Mouse (Mus musculus) common myeloid progenitor, adult 5-6 weeks (primary cell): ENCODE results near the gene Utp20. TPM values are rescaled to one million over a fixed set of nuclear protein-coding genes. Genes with fewer than 3 reads are reported as not detected.
"Not testable (repeated sequence)": the region's sequence is repeated elsewhere in the genome, so short reads cannot be mapped to it uniquely, and the experiment has no call there.

Experiments used
- ATAC-seq: replicated peaks from 2 replicates; pipeline ENCODE4 v1.8.0; 2016; ENCODE audit warnings: low read depth, mild to moderate bottlenecking, moderate TSS enrichment, inconsistent platforms; ENCODE audit not compliant: poor library complexity, severe bottlenecking
- total RNA-seq: library from RNA; stranded (forward); fragments of 200-1000, 187-1606 nt; gene quantifications from 2 replicates; pipeline ENCODE4 v1.2.3, GENCODE M21; 2017

The Utp20 gene
- total RNA-seq, 1 experiment from 2014 or later = 48.8 TPM

- no peak for ATAC-seq
These were observed 32.9 kb downstream of the Utp20 start for GRCm38 (mm10) chr10:88793671-88794070.

GRCm38 (mm10) chr10:88784513-88784931 lies 42.1 kb downstream of the Utp20 start:
- no peak for ATAC-seq

DNA sequence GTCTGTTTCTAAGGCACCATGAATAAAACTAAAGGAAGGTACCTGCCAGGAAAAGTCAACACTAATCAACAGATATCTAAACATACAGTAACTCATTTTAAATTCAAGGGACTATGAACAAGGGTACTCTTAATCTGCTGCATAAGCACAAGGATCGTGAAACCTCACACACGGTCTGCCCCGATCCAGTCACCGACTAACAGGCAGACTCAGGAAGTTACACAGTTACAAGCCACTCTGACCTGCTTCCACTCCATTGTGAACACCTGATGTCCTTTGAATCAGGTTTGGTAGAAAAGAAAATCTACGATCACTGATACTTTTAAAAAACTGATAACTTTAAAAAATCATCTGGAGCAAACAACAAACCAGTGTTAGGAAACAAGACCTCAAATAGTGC lies 42.7 kb downstream of the Utp20 start:
- ATAC-seq = no peak

DNA sequence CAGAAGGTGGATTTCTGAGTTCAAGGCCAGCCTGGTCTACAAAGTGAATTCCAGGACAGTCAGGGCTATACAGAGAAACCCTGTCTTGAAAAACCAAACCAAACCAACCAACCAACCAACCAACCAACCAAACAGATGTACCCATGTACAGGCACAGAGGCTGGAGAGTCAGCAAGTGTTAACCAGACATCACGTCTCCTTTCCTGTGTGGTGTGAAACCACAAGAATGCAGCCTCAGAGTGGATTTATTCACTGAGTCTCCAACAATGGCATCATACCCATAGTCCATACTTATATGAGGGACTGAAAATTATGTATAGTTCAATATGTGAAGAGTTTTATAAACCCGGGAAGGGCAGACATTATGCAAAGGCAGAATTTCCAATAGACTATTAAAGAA lies 43.5 kb downstream of the Utp20 start:
- ATAC-seq = not testable (repeated sequence)

DNA sequence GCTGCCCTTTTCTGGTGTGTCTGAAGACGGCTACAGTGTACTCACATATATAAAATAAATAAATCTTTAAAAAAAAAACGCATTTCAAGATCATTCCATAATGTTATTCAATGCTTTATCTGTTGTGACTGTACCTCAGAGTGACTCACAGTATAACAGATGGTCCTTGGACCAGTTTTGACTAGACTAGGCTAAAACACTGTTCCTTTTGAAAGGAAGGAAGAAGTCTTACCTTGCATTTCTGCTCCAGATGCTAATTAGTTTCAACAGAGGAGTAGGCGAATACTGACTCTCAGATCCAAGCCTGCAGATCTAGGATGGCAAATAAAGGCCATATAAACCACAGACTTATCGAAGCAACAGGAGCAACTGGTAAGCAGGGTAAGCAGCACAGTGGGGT lies 45.9 kb downstream of the Utp20 start:
- no peak for ATAC-seq

GRCm38 (mm10) chr10:88776206-88776605 lies 50.4 kb downstream of the Utp20 start:
- no peak for ATAC-seq

- not testable (repeated sequence) for ATAC-seq
These were observed 53.6 kb downstream of the Utp20 start for GRCm38 (mm10) chr10:88772965-88773364.

GRCm38 (mm10) chr10:88769676-88770075 lies 56.9 kb downstream of the Utp20 start:
- no peak for ATAC-seq

- peak; percentile 47; the same call in 1 of the 2 replicates for ATAC-seq
These were observed 57.6 kb downstream of the Utp20 start for GRCm38 (mm10) chr10:88768961-88769360.

DNA sequence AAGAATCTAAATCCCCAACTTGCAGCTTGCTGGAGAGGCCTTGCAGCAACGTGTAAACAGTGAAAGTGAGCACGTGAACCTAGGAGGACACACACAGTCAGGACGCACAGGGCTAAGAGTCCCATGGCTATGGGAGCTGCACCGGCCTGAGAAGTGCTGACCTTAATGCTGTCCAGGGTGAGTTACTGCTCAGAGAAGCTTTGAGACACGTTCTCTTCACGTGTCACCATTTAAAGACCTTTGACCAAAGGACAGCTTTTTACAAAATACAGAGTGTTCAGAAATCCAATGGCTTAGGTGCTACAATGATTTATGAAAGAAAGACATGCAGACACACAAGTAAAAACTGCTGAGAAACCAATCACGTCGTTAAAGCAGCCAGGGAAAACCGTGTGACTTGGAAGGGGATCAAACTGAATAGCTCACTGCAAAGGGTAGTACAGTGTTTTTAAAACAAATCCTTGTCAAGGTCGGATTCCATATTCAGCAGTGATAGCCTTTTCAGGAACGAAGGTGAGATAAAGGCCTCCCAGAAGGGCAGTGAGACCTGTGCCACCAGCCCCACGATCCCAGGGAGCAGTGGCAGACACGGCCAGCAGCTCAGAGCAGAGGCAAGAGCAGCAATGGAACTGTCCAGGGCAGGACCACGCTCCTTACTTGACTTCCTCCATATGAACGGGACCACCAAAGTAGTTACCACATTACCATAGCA lies 61.0 kb downstream of the Utp20 start:
- ATAC-seq = no peak

GRCm38 (mm10) chr10:88761524-88762212 lies 64.9 kb downstream of the Utp20 start:
- ATAC-seq = no peak

DNA sequence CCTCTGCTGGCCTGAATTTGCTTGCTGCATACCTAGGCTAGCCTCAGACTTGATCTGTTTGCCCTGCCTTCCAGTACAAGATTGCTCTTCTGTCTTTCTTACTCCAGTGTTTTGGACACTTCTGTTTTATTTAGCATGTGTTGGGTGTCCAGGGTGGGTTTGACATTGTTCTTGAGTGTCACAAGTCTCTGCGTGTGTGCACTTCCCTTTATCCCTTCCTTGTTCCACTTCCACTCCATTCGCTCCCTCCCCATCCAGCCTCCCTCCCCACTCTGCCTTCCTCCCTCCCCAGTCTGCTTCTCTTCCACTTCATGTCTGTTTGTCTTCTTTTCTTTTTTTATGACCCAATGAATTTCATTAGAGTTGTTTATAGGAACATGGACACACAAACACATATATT lies 85.2 kb downstream of the Utp20 start:
- ATAC-seq = no peak

DNA sequence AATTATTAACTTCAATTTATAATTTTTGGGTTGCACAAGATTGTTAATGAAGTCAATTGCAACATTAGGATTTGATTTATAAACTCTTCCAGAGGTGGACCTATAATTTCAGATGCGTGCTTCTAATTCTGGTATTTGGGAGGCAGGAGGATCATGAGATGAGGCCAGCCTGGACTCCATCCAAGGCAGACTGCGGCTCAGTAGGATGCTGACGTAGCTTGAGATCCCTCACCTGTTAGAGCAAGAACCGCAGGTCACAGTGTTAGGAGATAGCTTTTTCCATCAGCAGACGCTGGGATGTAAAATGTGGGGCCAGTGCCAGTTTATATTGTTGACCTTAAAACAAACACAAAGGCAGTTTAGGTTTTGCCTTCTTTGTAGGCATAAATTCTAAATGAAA lies 85.8 kb downstream of the Utp20 start:
- ATAC-seq = no peak

GRCm38 (mm10) chr10:88739818-88740217 lies 86.8 kb downstream of the Utp20 start:
- ATAC-seq = no peak

GRCm38 (mm10) chr10:88739074-88739473 lies 87.5 kb downstream of the Utp20 start:
- not testable (repeated sequence) for ATAC-seq

DNA sequence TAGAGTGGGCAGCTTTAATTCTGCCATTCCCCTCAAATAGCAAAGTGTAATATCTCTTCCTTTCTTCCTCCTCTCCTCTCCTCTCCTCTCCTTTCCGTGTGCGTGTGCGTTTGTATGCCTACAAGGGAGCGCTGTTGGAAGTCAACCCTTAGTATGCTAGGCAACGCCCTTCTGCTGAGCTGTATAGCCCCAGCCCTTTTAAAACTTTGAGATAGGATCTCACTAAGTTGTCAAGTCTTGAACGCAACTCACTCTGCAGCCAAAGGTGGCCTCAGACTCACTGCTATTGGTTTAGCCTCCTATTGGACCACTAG lies 94.3 kb downstream of the Utp20 start:
- peak; percentile 28 for ATAC-seq

DNA sequence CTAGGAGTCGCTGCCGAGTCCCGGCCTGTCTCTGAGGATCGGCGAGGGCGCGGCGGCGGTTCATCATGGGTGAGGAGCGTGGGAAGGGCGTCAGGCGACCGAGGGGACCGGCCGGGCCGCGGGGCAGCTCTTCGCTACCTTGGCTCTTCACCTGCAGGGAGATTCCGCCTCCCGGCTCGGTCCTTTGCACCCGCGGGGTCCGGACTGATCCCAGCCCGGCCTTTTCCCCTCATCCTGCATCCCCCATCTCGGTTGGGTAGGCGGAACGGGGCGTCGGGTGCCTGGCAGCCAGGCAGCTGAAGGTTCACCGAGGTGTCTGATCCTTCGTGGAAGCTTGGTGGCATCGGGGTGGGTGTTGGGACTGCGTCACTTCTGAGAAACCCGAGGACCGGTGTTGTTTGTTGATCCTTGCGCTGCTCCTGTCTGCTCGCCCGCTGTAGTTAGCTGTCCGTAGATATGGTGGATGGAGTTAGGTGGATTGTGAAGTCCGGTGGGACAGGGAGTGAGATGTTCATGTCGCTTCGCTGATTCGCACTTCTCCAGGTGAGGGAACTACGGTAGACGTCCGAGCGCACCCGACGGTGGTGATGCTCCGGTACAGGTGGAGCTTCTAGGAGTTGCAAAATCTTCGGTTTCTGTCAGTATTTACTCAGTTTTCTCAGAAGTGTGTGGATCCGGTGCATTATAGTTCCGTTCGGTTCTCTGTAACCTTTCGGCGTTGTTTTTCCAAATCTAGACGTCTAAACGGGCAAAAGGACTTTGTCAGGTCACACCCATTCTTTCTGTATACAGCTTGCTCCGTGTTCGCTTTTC lies 94.9 kb downstream of the Utp20 start:
- 0 out of 2 replicates have a peak, but pooled peaks have one; percentile 2 for ATAC-seq

- ATAC-seq = peak; percentile 87
These were observed 95.8 kb downstream of the Utp20 start, which contains the start of gene Arl1 for GRCm38 (mm10) chr10:88730571-88731495. Gene Arl1, plus strand, starts transcription at chr10:88730858.

DNA sequence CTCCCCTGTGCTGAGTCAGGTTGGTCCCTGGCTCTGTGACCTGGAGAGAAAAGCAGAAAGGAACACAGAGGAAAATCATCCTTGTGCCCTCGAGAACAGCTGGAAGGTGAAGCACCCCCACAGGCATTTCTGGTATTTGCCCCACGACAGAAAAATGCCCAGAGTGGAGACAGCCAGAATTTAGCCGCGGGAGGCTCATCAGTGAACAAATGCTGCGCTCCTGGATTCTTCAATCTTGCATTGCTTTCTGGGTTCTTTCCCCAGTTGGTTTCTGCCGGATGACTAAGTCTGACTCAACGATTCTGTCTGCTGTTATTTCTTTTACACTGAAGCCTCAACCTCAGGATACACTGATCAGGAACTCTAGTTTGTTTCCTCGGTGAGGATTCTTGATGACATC lies 98.4 kb downstream of the Utp20 start:
- no peak for ATAC-seq

GRCm38 (mm10) chr10:88727128-88727527 lies 99.5 kb downstream of the Utp20 start:
- ATAC-seq = peak; percentile 29; the same call in 1 of the 2 replicates
